Mouse (Mus musculus) ZHBTc4 (cell line): Measurements from ENCODE around the gene Surf2.

Source experiments
- DNase-seq: peaks from one replicate; pipeline ENCODE4 v3.0.0-alpha.2; 2011; ENCODE audit warnings: low read depth, low spot score

The Surf2 gene

DNA sequence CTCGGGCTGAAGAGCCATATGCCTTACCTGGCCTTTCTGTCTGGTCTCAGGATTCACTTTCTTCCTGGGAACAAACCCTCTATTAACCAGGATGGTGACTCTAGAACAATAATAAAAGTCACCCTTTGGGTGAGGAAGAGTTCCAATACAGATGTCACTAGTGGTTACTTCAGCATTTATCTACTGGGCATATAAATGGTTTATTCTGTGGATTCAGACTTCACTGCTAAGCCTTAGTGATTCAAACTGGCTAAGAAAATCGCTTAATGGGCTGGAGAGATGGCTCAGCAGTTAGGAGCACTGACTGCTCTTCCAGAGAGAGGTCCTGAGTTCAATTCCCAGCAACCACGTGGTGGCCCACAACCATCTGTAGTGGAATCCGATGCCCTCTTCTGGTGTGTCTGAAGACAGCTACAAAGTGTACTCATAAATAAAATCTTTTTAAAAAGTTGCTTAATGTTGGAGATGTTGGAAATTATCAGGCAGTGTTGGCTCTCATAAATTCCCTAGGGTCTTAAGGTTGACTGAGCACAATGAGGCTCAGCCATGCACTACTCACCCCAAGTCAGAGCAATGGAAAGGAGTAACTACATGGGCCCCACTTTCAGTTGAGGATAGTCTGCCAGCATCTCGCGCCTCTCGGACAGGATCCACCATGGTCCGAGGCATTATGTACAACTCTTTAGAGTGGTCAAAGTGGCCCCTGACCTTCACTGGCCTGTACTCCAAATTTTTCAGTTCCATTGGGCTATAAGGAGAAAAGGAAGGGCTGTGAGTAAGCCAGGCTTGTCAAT is 1.8 kb upstream of the Surf2 start:
- peak; percentile 58 for DNase-seq

DNA sequence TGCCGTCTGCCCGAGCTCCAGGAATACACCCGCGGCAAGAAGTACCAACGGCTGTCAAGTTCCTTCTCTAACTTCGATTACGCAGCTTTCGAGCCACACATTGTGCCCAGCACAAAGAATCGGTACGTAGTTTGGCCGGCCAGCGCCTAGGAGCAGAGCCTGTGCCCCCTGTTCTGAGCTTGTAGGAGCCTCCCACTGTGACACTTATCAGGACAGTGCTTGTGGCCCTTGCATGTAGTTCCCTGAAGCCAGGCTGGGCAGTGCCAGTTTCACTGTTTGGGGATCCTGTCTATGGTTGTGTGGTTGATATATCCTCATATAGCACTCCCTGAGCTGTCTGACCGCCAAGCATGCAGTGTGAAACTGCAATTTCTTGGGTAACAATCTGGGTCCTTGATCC is 571 bp downstream of the Surf2 start:
- no peak for DNase-seq

DNA sequence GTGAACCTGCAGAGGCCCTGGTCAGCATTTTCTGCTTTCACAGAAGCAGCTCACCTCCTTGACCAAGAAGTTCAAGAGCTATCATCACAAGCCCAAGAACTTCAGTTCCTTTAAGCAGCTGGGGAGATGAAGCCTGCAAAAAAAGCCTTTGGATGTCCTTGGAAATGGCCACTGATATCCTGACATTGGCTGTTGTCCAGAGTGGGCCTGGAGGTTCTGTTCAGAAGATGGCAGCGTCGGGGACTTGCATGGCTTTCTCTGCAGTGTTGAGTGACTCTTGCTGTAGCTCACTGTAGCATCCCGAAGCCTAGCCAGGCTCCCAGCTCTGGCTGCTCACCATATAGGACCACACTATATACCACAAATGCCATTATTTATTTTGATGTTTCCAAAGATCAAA is 3.5 kb downstream of the Surf2 start:
- DNase-seq = no peak

DNA sequence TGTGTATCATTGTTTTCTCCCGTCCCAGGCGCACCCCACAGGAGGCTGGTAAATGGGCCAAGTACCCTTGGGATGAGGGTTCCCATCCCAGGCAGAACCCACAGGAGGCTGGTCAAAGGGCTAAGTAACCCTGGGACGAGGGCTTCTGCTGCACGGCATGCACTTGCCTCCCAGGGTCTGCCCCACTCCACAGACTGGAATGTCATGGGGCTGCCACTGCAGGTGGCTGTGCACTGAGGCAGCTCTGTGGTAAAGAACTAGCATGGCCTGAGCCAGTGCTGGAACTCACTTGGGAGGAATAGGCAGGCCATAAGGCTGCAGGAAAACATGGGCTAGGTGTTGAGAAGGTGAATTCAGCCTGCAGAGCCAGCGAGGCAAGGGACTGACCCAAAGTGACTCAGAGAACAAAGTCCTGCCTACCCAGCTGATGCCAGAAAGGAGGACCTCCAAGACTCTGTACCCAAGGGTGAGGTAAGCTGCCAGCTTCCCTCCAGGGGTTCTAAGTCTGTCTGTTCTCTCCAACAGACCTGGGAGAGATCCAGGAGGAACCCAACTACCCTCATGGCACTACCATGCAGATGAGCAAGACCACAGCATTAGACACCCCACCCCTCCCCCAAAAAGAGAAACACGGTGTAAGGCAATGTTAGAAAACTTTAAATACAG is 4.2 kb downstream of the Surf2 start:
- no peak for DNase-seq

DNA sequence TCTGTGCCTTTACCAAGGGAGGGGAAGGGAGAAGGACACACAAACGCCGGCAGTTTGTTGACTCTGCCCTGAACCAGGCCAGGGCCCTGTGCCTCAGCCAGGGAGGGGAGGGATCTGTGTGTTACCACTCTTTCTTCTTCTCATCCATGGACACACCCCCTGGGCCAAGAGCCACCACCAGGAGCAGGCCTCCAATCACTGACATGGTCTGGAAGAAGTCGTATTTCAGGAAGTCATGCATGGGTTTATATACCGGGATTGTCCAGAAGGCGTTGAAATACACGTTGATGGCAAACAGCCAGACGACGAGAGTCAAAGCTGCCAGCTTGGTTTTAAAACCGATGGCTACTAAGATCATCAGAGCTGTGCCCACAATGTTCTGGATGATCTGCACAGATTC is 5.6 kb downstream of the Surf2 start:
- DNase-seq = no peak

DNA sequence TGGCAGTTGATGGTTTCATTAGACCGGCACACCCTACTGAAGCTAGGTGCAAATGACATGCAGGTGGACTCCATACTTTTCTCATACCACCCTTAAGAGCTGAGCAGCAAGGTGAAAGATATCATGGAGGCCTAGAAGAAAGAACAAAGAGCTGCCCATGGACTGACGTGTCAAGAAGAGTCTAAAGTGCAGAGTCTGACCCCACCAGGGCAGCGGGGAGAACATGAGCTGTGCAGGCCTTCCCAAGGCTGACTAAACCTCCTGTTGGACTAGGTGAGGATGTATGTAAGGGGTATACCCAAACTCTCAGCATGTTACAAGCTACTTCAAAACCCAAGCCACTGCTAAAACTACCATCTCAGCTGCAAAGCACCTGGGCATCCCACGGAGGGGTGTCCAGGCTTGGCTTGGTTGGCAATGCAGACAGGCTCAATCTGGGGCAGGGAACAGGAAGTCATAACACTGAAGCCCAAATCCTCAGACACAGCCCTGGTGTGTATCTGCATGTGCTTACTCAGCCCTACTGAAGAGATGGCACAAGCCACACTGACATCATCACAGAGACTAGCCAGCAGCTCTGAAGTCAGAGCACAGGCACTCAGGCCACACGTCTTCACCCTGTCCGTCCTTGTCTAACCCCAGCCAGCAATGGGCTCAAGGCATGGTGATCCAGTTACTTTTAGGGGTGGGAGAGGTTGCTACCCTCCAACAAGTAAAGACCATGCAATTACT is 11.7 kb downstream of the Surf2 start:
- DNase-seq = no peak

DNA sequence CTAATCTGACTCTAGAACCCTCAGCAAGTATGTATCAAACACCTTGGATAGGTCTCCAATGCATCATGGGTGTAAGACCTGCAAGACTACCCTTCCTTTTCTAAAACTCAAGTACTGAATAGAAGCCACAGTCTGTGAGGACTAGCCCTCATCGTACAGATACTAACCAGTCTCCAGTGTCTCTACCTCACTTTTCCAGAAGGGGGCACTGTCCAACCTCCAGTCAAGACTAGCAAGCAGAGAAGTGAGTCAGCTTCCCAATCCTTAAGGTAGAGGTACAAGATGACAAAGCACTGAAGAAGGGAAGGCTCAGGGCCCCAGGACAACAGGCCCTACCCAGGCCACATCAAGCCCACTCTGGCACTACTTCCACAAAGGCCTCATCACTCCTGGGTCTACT is 14.2 kb downstream of the Surf2 start:
- peak; percentile 88 for DNase-seq

DNA sequence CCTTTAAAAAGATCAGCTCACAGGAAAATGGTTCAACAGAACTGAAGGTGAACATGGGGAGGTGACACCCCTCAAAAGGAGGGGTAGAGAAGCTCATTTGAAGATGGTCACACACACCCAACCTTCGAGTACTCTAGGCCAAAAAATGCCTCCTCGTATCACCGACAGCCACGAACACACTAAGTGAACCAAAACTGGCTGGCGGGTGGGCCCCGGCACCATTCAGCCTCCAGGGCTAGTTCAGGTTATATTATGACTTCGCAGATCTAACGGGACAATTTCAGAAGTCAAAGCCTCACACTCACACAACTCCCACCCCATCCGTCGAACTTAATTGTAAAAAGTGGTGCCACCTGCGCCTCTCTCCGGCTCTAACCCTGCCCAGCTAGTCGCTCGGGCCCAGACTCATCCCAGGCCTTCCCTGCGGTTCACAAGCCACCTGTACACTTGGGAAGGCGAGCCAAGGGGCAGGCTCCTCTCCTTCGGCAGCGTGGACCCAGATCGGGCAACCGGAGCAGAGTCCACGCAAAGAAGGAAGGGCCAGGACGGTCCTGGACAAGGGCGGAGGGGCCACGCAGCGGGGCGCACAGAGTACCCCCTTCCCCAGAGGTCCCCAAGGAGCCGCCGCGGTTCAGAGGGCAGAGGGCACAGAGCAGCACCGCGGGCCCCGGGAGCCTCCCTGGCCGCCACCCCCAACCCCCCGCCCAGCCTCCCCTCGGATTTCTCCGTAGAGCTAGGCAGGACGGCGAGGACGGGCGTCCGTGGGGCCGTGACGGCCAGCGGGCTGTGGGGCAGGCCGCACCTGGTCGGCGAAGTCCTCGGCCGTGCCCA is 16.5 kb downstream of the Surf2 start:
- DNase-seq = peak; percentile 41

DNA sequence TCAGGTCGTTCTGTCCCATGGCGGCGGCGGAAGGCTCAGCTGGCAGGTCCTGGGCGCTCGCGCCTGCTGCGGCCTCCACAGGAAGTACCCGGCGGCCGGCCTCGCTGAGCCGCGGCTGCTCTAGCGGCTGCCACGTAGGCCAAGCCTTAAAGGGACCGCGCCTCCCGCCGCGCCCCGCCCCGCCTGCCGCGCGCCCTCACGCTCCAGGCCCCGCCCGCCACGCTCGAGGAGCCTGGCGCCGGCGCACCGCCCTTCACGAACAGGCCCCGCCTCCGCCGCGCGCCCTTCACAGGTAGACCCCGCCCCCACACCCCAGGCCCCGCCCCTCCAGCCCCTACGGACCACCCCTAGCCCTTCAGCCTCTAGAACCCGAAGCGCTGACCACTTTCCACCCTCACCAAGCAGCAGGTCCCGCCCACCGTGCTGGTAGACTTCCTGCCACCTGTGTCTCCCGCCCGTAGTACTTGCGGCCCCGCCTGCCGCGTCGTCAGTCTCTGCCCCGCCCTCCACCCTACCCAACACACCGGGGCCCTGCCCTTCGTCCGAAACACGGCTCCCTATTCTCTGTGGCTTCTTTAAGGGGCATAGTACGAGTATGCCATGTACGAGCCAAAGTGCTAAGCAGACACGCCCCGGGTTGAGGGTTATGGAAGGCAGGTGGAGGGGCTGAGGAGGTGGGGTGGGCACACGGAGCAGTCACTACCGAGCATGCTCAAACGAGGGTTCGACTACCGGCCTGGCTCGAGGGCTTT is 17.3 kb downstream of the Surf2 start, which contains the start of the genes Surf4 and Stkld1:
Gene Surf4, minus strand, starts transcription at position 625 of the 752 bp plus-strand sequence.
Gene Stkld1, plus strand, starts transcription at position 744 of the 752 bp plus-strand sequence.
- peak; percentile 97 for DNase-seq

DNA sequence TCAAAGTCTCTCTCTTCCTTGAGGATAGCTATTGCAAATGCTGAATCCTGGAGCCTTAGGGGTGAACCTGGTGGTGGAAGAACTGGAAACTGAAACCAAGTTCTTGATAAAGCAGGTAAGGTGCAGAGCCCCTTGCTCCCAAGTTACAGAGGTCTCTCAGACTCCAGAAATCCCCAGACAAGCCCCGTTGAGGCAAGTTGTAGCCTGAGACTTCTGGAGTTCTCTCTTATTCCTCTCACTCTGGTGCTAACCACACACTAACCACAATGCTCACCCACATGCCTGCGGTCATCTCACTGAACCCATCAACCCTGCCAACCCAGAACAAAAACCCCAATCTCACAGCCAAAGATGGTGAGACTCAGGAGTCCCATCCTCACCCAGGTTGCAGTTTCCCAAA is 19.1 kb downstream of the Surf2 start:
- no peak for DNase-seq

DNA sequence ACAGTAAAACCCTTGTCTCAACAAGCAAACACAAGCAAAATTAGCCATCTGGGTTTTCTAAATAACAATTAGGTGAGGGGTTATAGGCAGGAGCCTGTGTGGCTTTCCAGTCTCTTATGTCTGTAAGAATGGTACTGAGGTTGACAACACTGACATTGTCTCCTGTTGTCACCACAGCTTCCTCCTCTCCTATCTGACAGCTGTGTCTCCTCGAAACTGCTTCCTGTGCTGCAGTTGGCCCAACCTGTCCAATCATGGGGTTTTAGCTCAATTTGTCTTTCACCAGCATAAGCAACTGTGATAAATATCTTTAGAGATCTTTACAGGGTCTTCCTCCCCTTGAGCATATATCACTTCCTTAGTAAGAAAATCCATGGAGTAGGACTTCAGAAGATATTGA is 20.3 kb downstream of the Surf2 start:
- DNase-seq = no peak

DNA sequence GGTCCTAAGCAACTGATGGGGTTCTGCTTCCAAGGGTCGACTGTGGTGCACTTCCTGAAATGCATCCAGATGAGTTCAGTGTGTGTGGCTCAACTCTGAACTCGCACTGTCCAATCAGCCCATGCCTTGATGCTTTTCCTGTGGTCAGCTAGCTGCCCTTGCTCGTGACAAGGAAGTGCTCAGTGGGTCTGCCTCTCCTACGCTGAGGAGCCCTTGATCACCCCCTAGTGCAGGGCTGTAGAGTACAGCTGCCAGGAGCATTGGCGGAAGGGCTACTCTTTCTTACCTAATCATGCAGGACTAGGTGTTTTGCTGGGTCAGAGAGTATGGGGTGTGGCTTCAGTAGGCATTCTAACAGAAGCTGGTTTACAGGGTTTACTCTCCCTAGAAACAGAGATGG is 25.4 kb downstream of the Surf2 start:
- DNase-seq = peak; percentile 42

DNA sequence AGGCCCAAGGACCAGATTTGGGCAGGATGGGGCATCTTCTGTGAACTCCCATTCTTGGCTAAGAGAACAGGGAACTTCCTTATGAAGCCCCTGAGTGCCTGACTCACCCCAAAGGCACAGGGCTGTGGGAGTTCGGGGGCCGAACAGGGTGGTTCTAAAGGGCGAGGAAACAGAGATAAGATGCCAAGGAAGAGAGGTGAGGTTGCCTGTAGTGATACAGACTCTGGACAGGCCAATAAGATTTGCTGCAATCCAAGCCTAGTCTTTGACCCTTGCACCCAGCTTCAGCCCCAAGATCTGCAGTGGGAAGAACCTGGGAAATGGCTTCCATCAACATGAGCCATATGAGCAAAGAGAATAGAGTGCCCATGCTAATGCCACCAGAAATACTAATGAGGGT is 27.1 kb downstream of the Surf2 start:
- DNase-seq = no peak

DNA sequence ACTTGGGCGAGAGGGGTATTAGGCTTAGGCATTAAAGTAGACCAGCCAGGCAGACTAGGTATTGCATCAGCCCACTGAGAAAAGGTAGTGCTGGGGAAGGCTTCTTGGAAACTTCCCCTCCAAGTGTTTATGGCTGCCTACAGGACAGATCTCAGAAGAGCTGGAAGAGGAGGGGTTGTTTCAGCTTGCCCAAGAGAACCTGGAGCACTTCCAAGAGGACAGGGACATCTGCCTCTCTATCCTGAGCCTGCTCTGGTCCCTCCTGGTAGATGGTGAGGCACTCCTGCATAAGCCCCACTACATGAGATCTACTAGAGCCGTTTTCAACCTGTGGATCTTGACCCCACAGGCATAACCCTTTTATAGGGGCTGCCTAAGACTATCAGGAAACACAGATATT is 34.2 kb downstream of the Surf2 start:
- DNase-seq = no peak

DNA sequence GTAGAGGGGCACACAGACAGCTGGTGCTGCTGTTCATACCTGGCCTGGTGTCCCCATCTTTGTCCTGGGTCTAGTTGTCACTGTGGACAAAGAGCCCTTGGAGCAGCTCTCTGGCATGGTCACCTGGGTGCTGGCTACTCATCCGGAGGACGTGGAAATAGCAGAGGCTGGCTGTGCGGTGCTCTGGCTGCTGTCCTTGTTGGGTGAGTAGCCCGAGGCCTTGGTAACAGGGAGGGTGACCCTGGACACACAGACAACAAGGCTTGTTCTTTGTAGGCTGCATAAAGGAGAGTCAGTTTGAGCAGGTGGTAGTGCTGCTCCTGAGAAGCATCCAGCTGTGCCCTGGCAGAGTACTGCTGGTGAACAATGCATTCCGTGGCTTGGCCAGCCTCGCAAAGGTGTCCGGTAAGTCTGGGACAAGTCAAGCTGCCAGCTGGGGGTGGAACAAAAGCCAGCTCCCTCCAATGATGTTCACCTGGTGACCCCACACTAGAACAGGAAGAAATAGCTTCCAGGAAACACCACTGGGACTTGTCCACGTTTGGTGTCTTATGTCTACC is 35.3 kb downstream of the Surf2 start:
- DNase-seq = no peak

DNA sequence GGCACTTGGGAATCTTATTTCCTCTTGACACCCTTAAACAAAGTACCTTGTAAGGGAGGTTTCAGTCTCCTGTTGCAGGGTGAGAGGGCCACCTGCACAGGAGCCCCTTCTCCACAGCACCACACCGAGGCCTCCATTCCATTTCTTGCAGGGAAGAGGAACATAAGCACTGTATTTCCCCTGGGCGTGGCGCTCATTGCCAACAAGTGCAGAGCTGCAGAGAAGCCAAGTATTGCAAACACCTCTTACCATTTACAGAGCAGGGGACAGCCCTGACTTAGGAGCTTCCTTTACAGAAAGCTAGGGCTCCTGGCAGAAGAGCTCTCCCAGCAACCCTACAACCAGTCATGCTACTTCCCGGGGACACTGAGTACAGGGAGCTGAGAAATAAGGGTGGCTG is 36.0 kb downstream of the Surf2 start:
- no peak for DNase-seq

DNA sequence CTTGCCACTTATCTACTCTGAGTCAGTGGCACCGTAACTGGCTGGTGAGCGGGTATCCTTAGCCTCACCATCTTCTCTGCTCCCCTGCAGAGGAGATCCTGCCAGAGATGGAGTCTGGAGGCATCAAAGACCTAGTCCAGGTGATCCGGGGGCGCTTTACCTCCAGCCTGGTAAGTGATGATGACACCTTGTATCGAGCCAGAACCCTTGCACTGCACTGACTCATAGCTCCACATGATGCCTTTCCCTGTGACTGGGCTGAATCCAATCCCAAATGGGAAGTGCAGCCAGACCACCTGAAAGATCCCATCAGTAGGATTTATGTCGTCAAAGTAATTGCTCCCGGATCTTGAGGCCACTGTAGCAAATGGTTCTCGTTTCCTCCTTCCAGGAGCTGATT is 36.7 kb downstream of the Surf2 start:
- DNase-seq = no peak

DNA sequence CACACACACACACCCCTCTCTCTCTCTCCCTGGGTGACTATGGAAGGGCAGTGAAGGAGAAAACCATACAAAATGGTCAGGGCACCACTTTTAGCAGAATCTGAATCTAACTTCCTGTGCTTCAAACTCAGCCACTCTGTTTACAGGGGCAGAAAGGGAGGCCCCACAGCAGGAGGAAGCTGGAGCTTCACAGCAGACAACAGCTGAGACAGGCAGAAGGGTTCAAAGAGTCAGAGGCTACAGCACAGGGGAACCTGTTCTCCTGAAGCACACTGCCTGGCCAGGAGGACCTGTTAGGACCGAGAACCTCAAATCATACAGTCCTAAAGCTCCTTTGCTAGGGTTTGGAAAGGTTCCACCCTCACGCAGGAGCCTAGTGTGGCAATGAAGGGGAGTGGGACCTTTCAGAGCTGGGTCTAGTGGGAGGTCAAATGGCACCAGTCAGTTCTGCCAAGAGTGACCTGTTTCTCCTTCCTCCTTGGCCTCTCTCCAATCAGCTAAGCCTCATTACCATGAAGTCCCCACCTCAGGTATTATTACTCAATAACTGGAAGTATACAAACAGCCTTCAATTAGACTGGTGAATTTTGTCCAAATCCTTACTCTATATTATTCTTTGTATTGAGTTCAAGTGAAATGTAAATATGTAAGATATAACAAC is 38.7 kb downstream of the Surf2 start:
- no peak for DNase-seq

DNA sequence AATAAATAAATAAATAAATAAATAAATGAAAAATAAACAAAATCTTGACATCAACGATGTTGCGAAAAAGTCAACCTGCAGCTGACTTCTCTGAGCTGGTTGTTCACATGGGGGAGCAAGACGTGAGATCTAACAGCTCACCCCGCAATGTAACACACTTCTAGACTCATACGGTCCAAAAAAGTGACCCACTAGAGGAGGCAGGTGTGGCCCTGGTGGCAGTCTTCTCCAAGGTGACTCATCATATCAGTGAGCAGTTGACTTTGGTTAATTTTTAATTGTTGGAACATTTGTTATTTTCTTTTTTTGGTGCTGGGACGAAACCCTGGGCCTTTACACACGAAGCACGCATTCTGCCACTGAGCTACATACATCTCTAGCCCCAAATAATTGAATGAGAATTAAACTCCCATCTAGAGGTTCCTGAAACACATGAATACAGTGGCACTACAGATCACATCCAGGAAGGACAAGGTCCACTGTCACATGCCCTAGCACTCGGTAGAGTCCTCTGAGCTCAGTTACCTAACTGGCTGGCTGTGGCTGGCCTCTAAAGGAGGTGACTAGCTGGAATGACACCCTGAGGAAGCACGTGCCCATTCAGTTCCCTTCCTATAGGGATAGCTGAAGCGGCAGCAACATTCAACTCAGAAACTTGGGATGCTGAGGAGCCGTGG is 40.8 kb downstream of the Surf2 start:
- no peak for DNase-seq

DNA sequence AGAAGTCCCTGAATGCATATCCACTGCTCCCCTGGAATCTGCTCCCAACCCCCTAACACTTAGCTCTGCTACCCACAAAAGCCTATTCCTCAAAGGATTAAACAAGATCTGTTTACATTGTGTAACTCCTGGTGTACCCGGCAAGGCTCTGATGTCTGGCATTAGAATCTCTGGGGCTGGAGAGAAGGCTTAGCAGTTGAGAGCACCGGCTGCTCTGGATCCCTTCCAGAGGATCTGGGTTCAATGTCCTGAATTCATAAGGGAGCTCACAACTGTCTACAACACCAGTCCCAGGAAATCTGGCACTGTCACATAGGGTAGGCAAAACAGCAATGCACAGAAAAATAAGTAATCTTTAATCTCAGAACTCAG is 41.3 kb downstream of the Surf2 start:
- no peak for DNase-seq
